Mouse (Mus musculus): ENCODE results near the gene Timmdc1.
A peak's percentile ranks its signal among the peaks of the same experiment; 100 is the strongest.

Timmdc1 gene

DNA sequence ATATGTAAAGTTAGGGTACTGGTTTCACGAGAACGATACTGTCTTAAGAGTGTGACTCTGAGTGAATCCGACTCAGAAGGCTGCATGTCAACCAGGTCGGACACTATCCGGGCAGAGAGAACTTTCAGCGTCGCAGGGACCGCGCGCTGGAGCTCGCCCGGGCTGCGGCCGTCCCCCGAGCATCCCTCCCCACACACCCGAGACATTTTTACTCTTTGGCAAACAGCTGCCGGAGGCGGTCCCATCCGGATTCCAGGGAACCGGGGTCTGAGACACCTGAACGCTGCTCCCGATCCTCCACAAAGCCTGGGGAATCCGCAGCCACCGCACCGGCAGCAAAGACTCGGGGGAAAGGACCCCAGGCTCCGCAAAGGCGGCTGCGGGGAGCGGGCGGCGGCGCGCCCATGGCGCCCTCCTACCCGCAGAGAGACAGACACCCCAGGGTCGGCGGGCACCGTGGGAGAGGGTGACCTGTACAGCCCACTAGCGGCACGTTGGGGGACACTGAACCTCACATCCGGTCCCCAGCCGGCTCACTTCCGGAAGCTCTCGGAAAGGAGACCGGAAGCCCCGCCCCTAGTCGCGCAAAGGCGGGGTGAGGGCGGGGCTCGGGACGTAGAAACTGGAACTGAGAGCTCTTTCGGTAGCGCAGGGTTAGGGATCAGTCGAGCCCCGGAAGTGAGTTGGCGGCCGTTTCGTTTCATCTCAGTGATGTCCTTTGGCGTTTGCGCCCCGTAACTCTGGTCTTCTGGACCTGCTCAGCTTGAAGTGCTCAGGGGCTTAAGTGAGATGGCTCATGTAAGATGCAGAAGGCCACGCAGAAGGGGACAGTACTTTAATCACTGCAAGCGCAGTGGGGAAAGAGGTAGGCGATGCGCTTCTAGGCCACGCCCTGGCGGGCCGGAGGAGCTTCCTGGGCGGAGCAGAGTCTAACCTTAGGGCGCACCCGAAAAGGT, at the start of gene Timmdc1:
Timmdc1 (minus strand) TSS at position 535 of the 956 bp plus-strand sequence.
- DNase-seq: peak; percentile 98

DNA sequence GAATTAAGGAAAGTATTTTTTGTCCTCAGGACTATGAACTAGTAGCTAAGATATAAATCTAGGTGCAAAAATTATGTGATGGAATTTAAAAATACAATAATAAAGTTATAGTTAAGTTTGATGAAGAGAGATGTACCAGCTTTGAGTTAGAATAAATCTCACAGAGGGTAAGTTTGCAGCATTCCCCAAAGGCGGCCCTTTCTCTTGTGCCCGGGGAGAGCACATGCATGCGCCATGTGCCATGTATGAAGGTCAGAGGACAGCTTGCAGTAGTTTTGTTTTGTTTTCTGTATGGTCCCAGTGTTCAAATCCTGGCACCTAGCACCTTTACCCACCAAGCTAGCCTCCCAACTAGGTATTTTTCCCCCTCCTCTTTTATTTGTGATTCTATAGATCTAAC, 49.0 kb upstream of the Timmdc1 start:
- DNase-seq: no peak

DNA sequence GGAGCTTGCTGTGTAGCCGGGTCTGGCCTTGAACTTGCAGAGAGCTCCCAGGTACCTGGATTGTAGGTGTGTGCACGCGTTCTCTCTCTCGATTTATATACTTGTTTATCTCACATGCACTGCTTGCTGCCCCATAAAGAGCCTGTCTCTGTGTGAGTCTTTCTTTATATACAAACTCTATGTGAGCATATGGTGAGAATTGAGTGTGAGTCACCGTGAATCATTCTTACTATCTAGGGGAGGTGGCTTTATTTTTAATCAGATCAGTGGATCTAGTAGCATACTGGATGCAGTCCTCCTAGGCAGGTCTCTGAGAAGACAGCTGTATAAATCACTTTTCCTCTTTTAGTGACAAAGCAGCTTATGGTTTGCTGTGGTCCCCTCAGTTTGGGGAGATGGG, 45.7 kb upstream of the Timmdc1 start:
- DNase-seq: no peak

DNA sequence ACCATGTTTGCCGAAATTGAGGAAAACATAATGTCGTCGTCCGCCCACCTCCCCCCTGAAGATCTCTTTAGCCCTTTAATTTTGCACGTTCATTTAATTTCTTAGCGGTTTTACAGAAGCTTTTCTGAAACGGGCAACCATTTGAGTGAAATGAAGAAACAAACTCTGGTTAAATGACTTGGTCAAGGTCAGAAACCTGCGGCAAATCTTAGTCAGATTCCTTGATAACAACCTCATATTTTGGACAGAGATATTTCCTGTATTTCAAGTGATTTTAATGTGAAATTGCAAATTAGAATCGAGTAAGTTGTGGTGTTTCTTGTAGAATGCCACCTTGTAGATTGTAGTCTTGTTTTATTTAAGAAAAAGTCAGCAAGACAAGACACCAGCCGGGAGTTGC, 41.1 kb upstream of the Timmdc1 start:
- no peak for DNase-seq

DNA sequence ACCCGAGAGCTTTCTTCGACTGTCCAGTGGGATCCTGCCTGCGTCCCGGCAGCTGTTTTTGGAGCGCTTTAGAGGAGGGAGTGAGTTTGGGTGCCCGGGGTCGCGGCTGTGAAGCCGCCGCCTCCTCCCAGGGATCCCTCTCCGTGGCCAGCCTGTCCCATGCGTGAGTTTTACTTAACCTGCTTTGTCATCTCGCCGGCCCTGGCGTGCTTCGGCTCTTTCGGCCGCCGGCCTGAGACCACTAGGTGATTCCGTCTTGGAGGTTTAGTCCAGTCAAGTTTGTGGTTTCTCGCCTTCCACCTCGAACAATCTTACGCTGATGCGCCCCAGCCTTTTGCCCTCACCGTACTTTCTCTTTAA, 40.5 kb upstream of the Timmdc1 start:
- DNase-seq: no peak

DNA sequence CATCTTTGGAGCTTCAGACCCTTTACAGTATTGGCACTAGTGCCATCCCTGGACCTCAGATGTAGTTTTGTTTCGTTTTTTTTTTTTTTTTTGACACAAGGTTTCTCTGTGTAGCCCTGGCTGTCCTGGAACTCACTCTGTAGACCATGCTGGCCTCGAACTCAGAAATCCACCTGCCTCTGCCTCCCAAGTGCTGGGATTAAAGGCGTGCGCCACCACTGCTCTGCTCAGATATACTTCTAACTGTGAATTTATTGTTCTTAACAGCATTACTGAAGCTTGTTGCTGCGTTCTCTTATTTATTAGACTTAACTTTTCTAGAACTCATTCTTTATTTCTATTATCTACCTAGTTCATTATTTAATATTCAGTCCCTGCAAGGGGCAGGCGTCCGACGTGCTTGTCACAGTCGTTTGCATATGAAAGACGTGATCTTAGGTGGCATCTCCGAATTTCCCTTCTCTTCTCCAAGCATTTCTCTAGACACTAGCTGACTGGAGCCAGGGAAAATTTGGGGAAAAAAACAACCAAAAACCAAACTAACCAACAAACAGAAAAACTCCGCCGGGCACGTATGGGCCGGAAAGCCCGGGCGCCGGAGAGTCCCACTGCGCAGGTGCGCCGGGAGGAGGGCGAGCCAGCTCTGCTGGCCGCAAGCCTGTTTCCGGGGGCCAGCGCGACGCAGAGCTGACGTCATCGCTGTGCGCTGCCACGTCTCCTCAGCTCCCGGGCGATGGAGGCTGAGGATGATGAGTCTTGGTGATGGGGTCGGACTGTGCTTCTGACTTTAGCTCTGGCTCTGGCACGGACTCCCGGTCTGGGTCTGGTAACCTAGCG, 39.9 kb upstream of the Timmdc1 start:
- DNase-seq: peak; percentile 95

DNA sequence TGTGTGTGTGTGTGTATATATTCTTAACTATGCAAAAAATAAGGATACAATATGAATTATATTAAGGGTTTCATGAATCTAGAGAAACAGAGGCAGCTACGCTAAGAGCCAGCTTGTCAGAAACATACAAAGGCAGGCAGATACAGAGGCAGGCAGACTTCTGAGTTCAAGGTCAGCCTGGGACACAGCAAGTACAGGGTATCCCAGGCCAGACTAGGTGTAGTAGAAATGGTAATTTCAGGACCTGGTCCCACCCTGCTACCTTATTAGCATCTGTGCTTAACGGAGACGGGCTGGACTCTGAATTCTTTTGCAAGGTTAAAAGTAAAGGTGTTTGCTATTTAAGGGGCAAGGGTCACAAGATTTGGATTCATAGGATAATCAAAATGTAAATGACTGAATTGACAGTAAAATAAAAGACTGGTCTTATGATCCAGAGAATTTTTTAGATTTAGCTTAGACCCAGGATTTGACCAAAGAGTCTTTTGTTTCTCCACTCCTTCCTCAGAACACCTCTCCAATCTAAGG, 35.8 kb upstream of the Timmdc1 start, which contains the start of gene Tmem39a:
Tmem39a (plus strand) TSS at position 478 of the 528 bp plus-strand sequence.
- DNase-seq: no peak

DNA sequence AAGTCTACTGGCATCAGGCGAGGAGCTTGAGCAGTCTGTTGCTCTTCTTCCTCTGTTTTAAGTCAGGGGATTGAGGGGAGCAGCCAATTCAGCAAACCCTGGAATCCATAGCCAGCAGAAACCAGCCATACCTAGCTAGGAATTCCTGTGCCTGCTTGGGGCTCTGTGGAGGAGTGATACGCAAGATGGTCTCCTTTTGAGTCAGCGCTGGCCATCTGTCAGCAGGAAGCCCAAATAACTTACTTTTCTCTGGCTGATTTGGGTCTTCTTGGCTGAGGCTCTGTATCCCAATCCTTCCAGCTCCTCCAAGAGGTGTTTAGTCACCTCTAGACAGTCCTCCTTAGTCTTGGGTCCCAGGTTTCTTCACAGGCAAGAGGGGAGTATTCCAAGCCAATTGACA, 33.5 kb upstream of the Timmdc1 start:
- DNase-seq: no peak

DNA sequence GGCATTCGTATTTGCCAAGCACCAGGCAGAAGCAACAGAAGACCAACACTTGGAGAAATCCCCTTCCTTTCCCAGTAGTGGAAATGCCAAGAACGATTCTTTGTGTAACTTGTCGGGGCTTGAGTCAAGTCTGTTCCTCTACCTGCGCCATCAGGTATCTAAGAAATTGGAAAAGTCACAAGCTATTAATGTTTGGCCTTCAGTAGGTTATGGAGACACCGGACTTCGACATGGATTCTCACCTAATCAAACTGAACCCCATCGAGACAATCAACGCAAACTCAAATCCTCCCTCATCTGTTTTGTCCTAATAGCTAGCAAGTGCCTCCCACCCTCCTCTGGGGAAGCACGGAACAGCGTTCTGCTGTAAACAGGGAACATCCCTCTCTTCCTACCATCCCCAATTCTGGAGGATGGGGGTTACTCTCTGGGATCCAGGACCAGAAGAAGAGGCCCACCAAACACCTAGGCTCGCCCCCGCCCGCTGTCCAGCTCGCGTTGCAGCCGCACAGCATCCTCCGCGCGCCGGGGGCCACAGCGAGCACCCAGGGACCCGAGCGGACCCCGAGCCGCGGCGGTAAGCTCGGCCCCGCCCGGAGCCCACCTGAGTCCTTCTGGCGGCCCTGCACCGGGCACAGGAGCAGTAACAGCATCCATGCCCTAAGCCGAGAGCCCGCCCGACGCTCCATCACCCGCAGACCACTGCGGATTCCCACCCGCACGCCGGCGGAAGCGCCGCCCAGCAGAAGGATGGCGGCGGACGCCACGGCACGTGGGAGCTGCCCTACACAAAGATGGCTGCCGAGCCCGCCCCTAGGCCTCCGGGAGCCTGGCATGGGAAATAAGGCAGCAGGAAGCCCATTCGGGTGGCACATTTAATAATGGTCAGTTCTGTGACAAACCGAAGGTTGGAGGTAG, 27.3 kb upstream of the Timmdc1 start, which contains the start of gene Poglut1:
Poglut1 (minus strand) TSS at position 780 of the 918 bp plus-strand sequence.
- peak; percentile 82 for DNase-seq

DNA sequence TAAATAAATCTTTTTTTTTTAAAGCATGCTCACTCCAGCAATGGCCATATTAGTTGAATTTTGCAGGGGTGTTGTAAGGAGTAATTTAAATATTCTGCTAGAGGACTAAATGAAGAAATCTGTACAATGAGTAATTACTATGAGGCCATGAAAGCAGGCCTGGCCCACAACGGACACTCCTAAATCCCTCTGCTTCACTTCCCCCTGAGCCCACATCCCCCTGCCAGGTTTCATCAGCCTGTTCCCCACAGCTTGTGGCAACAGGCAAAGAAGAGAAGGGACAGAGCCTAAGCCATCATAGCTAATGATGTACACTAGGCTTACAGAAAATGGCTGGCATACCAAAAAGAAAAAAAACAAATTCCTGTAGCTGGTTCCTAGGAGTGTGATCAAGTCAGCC, 25.5 kb upstream of the Timmdc1 start:
- DNase-seq: no peak

DNA sequence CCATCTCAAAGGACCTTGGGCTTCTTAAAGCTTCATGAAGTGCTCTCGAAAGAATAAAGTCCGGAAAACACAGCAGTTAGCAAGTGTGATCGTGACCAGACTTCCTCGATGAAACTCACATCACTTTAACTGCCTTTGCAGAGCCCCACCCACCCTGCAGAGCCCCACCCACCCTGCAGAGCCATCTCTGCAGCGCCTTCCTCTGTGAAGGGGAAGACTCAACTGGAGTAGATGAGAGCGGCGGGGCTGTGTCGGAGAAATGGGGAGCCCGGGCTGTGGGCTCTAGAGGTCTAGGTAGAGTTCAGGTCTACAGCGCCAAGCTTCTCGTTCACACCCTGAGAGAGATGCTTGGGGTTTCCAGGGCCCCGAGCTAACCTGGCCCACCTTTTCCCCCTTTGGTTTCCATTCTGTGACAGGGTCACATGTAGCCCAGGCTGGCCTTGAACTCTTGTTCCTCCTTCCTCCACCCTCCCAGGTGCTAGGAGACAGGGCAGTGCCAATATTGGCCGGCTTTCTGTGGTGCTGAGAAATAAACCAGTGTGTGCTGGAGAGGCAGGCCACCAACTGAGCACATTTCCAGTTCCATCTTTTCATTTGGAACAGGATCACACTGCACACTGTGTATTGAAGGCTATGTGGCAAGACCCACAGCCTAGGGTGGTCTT, 16.4 kb upstream of the Timmdc1 start:
- no peak for DNase-seq

DNA sequence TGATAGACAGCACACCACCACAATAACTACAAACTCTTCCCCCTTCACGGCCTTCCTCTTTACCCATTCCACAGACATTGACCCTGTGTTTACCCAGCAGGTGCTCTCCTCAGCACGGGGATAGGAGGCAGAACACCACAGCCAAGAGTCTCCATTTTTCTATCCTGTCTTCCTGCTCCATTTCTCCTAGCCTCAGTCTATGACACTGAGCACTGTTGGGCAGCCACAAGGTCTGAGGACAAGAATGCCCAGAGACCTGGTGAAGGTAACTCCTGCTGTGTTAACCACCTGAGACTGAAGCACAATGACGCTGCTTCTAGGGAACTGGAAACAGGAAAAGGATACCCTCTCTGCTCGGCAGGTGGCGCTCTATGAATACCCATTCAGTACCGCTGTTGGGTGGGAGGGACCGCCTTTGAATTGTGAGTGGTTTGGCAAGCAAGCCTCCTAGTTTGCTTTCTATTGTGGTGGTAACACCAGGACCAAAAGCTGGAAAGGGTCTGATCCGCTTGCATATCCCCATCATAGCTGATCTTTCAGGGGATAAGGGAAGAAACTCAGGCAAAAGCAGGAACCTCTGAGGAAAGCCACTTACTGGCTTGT, 14.2 kb upstream of the Timmdc1 start:
- peak; percentile 92 for DNase-seq

DNA sequence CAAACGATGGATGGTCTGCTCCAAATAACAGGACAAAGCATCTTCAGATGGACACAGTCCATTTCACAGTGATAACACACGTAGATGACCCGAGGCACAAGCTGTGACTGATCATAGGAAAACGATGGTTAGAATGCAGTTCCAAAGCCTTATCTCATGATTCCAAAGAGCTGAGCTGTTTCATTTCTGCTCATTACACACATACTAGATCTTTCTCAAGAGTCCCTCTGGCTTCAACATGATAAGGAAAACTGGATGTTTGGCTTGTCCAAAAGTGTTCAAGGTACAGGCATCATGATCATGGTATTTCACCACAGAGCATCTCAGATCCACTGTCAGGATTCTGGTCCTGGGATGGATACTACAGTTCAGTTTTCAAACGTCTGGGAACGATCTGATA, 3.8 kb upstream of the Timmdc1 start:
- no peak for DNase-seq

DNA sequence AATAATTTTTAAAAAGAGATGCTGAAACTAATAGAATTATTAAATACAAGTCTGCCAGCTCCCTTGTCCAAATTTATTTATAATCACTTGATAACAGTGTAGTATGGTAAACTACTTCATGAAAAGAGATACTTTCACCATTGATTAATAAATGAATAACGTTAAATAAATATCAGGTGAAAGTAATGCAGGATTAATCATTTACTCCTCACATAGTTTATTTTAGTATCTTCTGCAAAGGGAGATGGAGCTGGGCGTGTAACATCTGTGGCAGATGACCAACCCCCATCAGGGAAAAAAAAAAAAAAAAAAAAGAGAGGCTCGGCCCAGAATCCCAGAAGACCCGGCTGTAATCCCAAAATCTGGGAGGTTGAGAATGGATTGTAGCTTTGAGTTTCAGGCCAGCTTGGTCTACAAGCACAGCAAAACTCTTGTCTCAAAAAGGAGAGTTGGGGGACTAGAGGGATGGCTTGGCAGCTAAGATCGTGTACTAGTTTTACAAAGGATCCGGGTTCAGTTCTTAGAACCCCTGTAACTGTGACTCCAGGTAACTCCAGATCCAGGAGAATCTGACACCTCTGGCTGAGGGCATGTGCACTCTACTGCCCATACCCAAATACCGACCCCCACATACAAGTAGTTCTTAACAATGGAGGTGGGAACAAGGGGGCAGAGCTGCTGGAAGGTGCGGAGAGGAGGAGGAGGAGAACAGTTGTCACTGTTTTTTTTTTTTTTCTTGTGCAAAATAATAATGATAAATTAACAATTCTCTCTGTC, 1.1 kb downstream of the Timmdc1 start:
- DNase-seq: no peak

DNA sequence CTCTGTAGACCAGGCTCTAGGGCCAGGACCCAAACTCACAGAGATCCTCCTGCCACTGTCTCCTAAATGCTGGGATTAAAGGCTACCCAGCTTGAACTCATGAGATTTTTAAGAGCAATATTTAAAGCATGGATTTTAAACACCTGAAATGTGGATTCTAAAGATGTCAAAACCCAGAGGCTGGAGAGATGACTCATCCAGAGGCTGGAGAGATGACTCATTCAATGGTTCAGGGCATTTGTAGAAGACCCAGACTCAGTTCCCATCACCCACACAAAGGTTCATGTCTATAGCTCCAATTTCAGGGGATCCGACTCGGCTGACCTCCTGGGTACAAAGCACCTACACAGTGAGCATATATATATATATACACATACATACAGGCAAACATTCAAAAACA, 3.3 kb downstream of the Timmdc1 start:
- DNase-seq: no peak

DNA sequence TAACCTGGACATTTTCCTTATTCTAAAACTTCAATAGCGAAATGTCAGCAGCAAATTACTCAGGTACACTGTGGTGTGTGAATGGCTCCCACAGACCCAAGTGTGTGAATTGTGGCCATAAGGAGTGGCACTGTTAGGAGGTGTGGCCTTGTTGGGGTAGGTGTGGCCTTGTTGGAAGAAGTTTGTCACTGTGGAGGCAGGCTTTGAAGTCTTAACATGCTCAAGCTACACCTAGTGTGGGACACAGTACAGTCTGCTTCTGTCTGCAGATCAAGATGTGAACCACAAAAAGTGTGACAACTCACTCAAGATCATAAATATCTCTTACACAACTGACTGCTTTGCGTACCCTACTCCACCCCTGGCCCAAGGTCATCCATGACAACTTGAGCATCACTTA, 11.6 kb downstream of the Timmdc1 start:
- no peak for DNase-seq

DNA sequence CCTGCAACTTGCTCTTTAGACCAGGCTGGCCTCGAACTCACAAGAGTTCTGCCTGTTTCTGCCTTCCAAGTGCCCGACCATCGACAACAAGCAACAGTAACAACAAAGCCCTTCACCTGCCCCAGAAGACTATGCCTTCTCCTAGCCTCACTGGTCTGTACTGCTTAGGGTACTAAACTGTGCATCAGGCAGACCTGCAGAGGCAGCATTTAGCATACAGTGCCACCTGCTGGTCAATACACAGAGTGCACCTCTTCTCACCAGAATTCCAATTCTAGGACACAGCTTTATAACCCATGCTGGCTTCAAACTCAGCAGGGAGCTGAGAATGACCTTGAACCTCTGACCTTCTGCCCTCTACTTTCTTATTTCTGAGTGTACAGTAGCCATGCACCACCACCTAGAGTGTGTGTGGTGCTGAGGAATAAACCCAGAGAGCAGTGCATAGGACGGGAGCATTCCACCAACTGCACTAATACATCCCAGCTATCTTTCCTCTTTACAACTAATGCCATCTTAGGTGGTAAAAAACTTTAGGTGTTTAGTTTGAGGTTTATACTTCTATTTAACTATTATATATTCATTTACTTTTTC, 16.3 kb downstream of the Timmdc1 start:
- peak; percentile 78 for DNase-seq

DNA sequence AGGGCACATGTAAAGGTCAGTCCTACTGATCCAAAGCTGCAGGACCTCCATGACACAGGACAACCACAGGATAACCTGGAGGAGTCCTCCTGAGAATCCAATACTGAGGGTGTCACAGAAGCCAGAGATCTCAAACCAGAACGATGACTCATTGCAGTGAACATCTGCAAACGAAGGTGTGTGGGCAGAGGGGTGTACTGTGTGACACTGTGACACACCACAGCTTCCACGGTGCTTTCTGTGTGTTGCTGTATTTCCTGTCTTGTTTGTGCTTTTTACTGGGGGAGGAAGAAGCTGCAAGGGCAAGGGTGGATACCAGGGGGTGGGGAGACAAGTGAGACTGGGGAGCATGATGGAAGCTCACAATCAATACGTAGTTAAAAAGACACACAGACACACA, 18.9 kb downstream of the Timmdc1 start:
- DNase-seq: no peak

DNA sequence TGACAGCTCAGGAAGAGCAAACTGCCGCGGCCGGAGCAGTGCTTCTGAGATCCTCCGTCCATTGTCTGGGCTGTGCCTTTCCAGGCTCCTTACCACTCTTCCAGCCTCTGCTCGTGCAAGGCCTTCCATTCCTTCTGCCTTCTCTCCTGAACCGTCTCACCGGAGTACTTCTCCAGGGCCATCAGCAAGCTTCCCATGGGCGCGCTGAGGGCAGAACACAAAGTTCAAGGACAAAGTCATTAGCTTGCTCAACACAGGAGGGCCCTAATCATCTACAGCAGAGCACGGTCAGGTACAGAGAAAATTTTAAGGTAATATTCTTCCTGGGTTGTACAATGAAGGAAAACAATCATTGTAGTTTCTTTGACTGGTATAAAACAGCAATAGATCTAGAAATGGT, 20.0 kb downstream of the Timmdc1 start:
- DNase-seq: no peak

DNA sequence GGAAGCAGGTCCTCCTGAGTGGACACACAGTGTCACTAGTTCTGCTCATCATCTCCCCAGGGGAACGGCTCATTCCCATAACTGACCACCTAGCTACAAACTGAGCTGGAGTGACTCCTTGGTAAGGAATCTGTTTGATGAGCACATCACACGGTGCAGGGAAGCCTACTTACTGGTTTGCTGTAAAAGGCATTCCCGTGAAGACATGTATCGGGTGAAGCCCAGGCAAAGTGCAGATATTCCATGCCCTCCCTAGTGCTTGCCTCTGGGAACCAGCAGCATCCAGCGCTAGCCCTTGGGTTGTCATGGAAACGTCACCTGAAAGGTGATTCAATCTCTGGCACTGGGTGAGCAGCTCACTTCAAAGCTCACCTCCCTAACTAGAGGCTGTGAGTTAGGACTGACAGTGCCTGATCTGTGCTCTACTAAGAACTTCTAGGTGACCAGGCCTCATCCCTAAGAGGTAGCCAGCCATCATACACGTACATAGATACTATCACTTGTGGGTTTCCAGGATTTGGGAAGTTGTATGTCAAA, 25.8 kb downstream of the Timmdc1 start:
- DNase-seq: no peak

Data from lung, postnatal 36 days (tissue).